Mouse (Mus musculus) forebrain, embryonic 10.5 days (tissue): Measurements from ENCODE around the gene Tbcb. TPM values are rescaled to one million over a fixed set of nuclear protein-coding genes. Genes with fewer than 3 reads are reported as not detected.

Experiments
- DNase-seq: peaks from one replicate; pipeline ENCODE4 v3.0.0-alpha.2; 2017; ENCODE audit warnings: low spot score; ENCODE audit errors: extremely low spot score
- H3K27ac ChIP-seq: fragments of 300-500 bp; sonication (generic); 2 replicates; pipeline ENCODE4 v1.5.1; 2016; ENCODE audit warnings: mild to moderate bottlenecking
- H3K27me3 ChIP-seq: fragments of 300-500 bp; sonication (generic); 2 replicates; pipeline ENCODE4 v1.6.1; 2016; ENCODE audit warnings: mild to moderate bottlenecking; ENCODE audit not compliant: poor library complexity, severe bottlenecking
- H3K36me3 ChIP-seq: fragments of 300-500 bp; sonication (generic); replicated peaks from 2 replicates; pipeline ENCODE4 v1.6.1; 2016; ENCODE audit warnings: mild to moderate bottlenecking, moderate library complexity
- H3K4me1 ChIP-seq: fragments of 300-500 bp; sonication (generic); 2 replicates; pipeline ENCODE4 v1.6.1; 2016
- H3K4me3 ChIP-seq: fragments of 300-500 bp; sonication (generic); 2 replicates; pipeline ENCODE4 v1.5.1; 2016; ENCODE audit warnings: mild to moderate bottlenecking, moderate library complexity
- H3K9me3 ChIP-seq: fragments of 300-500 bp; sonication (generic); 2 replicates; pipeline ENCODE4 v1.6.1; 2016; ENCODE audit warnings: mild to moderate bottlenecking, moderate library complexity
- WGBS: fragments of 180-500 bp; shearing (Covaris S2); methylation state at CpG from one replicate; pipeline ENCODE4 v1.1.7; 2016; 5-methylcytosine and 5-hydroxymethylcytosine counted together
- polyA plus RNA-seq: library from polyadenylated mRNA; unstranded; fragments of >200 nt; fragmentation: Nextera tagmentation; extraction: Ambion mirVana; gene quantifications from 2 replicates; pipeline ENCODE4 v1.2.1, GENCODE M21; 2016

Tbcb gene
- polyA plus RNA-seq, result 248 and 257 TPM in 2 replicates

DNA sequence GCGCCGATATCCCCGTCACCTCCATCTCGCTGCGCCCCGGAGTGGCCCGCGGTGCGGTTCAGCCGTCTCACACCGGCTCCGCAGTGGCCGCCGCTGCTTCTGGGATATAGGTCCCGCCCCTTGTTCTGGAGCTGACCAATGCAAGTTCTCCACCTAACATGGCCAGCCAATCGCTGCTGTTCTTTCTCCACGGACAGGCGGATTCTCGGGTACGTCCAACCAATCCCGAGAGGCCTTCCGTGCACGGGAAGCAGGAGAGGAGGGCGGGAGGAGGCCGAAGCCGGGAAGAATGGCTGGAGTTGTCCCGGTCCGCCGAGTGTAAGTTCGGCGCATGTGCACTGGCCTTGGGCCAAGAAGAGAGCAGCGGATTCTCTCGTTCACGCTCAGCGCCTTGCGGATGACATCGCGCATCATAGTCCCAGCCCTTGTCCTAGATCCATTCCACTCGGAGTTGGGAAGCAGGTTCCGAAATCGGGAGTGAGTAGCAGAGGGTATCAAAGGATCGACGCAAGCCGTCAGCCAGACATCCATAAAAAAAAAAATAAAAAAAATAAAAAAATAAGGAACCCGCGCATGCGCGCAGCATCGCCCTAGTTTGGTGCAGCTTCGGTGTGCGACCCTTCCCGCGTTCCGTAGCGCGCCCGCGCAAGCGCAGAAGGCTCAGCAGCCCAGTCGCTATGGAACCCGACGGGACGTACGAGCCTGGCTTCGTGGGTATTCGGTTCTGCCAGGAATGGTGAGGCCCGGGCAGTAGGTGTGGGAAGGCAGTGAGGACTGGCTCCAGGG lies at the start of gene Tbcb, which contains the start of gene Polr2i:
Gene Tbcb (minus strand): TSS at position 604 of the 786 bp plus-strand sequence.
Gene Polr2i (plus strand): TSS at position 280 of the 786 bp plus-strand sequence.
- no peaks in the 10 kb centered on the region for H3K27me3 ChIP-seq
- peak within 1 kb of the TSS; percentile 81 for H3K4me3 ChIP-seq
- under 1% methylated on average over 67 of the region's 67 CpGs for WGBS
- peak; percentile 97 for DNase-seq
- H3K27ac ChIP-seq, result peak within 1 kb of the TSS; percentile 96
- peaks cover 58% of the 10 kb centered on the region for H3K36me3 ChIP-seq
- peaks cover 24% of the 10 kb centered on the region for H3K4me1 ChIP-seq
- H3K9me3 ChIP-seq, result no peaks in the 10 kb centered on the region

DNA sequence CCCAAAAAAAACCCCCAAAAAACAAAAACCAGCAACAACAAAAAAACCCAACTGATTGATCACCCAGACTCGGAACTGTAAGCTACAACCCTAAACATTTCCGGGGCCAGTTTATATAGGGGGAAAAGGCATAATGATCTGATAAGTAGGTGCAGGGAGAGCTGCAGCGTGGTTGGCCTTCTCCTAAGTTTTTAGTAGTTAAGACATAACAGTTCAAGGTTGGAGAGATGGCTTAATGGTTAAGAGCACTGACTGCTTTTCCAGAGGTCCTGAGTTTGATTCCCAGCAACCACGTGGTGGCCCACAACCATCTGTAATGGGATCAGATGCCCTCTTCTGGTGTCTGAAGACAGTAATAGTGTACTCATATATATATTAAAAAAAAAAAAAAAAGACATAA lies 49.5 kb upstream of the Tbcb start:
- Histone ChIP-seq H3K4me3 (peak overlapping the region; percentile 87; the same call in 1 of the 2 replicates), H3K27ac (no peak overlapping the region), H3K4me1 (peaks cover 21% of the 10 kb centered on the region), H3K36me3 (no peaks in the 10 kb centered on the region), H3K27me3 (no peaks in the 10 kb centered on the region), H3K9me3 (no peaks in the 10 kb centered on the region)
- WGBS, result 86% methylated on average over 4 of the region's 4 CpGs
- DNase-seq, result no peak

DNA sequence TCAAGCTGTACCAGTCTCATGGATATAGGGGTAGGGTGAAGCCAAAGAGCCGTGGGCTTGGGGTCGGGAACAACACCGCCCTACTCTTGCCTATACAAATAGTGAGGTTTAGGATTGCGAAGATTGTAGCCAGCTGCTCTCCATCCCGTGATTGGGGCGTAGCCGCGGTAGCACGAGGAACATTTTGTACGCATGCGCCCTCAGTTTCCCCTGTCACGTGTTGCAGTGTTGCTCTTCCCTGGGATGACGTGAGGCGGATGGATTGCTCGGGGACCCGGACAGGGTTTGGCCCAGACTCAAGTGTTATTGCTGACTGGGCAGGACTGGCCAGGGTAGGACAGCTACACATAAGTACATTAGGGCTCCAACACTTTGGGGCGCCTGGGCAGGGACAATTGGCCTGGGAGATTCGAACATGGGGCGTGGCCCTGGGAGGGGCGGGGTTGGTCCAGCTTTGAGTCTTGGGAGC lies 48.6 kb upstream of the Tbcb start:
- no peaks in the 10 kb centered on the region for H3K27me3 ChIP-seq
- WGBS, result under 1% methylated on average over 20 of the region's 20 CpGs
- H3K36me3 ChIP-seq, result no peaks in the 10 kb centered on the region
- peak; percentile 80 for DNase-seq
- no peaks in the 10 kb centered on the region for H3K9me3 ChIP-seq
- H3K4me1 ChIP-seq, result peaks cover 20% of the 10 kb centered on the region
- H3K4me3 ChIP-seq, result peak overlapping the region; percentile 87
- peak overlapping the region; percentile 92 for H3K27ac ChIP-seq

- Histone ChIP-seq H3K4me3 (peak within 1 kb of the TSS; percentile 87), H3K27me3 (no peaks in the 10 kb centered on the region), H3K4me1 (peaks cover 20% of the 10 kb centered on the region), H3K27ac (peak within 1 kb of the TSS; percentile 92), H3K9me3 (no peaks in the 10 kb centered on the region), H3K36me3 (no peaks in the 10 kb centered on the region)
- WGBS, result under 1% methylated on average over 49 of the region's 49 CpGs
- DNase-seq, result peak; percentile 95
These were observed 48.0 kb upstream of the Tbcb start, which contains the start of the genes Thap8 and Wdr62 for GRCm38 (mm10) chr7:30279951-30280669. TSS of gene Thap8 (plus strand) at chr7:30280094. TSS of gene Wdr62 (minus strand) at chr7:30280419.

DNA sequence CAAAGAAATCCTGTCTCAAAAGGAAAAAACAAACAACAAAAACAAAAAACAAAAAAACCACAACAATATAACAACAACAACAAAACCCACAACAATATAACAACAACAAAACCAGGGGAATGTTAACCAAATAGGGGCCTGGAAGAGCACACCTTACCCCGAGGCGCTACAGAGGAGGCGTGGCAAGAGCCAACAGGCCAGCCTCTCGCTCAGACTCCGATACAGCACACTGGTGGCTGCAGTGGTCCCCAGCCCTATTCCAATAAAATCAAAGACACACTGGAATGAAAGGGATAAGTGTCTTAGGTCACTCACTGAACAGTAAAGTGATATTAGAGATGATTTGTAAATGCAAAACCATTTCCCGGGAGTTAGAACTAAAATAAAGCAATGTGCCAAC lies 47.5 kb upstream of the Tbcb start:
- H3K27ac ChIP-seq, result peak overlapping the region; percentile 92
- WGBS, result under 1% methylated on average over 6 of the region's 6 CpGs
- DNase-seq, result peak; percentile 33

DNA sequence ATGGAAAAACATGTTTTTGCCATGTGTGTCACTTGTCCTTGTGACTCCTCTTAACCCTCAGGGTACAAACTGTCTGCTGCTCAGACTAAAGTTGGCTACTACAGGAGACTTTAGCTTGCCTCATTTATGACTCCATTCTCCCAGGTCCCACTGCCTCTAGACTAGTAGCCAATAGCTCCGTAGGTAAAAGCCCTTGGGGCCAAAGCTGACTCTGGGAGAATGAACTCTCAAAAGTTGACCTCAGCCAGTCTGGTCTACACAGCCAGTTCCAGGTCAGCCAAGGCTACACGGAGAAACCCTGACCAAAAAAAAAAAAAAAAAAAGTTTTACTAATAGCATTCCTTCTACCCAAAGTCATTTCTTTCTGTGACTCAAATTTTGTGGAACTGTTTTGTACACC lies 46.8 kb upstream of the Tbcb start:
- peaks cover 20% of the 10 kb centered on the region for H3K4me1 ChIP-seq
- H3K27me3 ChIP-seq, result no peaks in the 10 kb centered on the region
- no peaks in the 10 kb centered on the region for H3K36me3 ChIP-seq
- peak overlapping the region; percentile 87; the same call in 1 of the 2 replicates for H3K4me3 ChIP-seq
- WGBS, result 59% methylated on average over 2 of the region's 2 CpGs
- H3K9me3 ChIP-seq, result no peaks in the 10 kb centered on the region
- no peak overlapping the region for H3K27ac ChIP-seq
- no peak for DNase-seq

More for the DNA sequence above, 47.5 kb upstream of the Tbcb start:
- no peaks in the 10 kb centered on the region for H3K9me3 ChIP-seq
- H3K4me3 ChIP-seq, result peak overlapping the region; percentile 87
- no peaks in the 10 kb centered on the region for H3K27me3 ChIP-seq
- H3K4me1 ChIP-seq, result peaks cover 20% of the 10 kb centered on the region
- H3K36me3 ChIP-seq, result no peaks in the 10 kb centered on the region

DNA sequence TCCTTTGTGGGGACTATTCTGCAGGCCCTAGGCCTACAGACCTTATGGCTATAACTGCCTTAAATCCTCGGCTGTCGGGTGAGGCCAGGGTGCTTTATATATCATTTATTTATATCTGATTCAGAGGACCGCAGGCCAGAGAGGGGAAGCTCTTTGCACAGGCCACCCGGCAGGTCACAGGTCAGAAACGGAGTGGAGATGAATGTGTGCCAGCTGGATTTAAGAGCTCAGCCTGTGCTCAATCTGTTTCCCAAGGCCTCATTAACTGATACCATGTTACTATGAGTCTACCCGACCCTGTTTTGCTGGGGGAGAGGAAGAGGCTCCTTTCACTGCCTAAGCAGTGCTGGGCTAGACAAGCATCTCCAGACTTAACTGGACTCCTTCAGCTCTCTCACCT lies 42.3 kb upstream of the Tbcb start:
- Histone ChIP-seq H3K4me1 (peaks cover 7% of the 10 kb centered on the region), H3K4me3 (no peak overlapping the region), H3K36me3 (peaks cover 40% of the 10 kb centered on the region), H3K9me3 (no peaks in the 10 kb centered on the region), H3K27ac (no peak overlapping the region), H3K27me3 (no peaks in the 10 kb centered on the region)
- WGBS, result 85% methylated on average over 6 of the region's 6 CpGs
- DNase-seq, result no peak

- H3K27ac ChIP-seq, result no peak overlapping the region
- H3K36me3 ChIP-seq, result peaks cover 84% of the 10 kb centered on the region
- H3K27me3 ChIP-seq, result no peaks in the 10 kb centered on the region
- H3K4me1 ChIP-seq, result no peaks in the 10 kb centered on the region
- H3K4me3 ChIP-seq, result no peak overlapping the region
- no peaks in the 10 kb centered on the region for H3K9me3 ChIP-seq
- no peak for DNase-seq
- WGBS, result 94% methylated on average over 4 of the region's 4 CpGs
These were observed 37.6 kb upstream of the Tbcb start for GRCm38 (mm10) chr7:30269641-30270040.

GRCm38 (mm10) chr7:30266780-30267179 lies 34.7 kb upstream of the Tbcb start:
- Histone ChIP-seq H3K36me3 (peaks cover 84% of the 10 kb centered on the region), H3K27ac (no peak overlapping the region), H3K4me3 (no peak overlapping the region), H3K4me1 (no peaks in the 10 kb centered on the region), H3K27me3 (no peaks in the 10 kb centered on the region), H3K9me3 (no peaks in the 10 kb centered on the region)
- DNase-seq, result no peak
- WGBS, result 89% methylated on average over 3 of the region's 3 CpGs

DNA sequence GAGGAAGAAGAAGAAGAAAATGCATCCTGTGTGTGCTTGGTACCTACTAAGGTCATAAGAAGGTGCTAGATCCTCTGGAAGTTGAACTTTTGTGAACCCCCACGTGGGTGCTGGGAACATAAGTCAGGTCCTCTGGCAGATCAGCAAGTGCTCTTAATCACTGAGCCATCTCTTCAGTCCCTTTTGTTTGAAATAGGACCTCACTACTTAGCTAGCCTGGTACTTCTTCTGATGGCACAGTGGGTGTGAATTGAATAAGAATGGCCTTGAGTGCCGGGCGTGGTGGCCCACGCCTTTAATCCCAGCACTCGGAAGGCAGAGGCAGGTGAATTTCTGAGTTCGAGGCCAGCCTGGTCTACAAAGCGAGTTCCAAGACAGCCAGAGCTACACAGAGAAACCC lies 33.9 kb upstream of the Tbcb start:
- Histone ChIP-seq H3K4me1 (no peaks in the 10 kb centered on the region), H3K4me3 (no peak overlapping the region), H3K27me3 (no peaks in the 10 kb centered on the region), H3K36me3 (peaks cover 84% of the 10 kb centered on the region), H3K27ac (no peak overlapping the region), H3K9me3 (no peaks in the 10 kb centered on the region)
- 89% methylated on average over 7 of the region's 7 CpGs for whole genome bisulfite sequencing
- DNase-seq, result no peak

DNA sequence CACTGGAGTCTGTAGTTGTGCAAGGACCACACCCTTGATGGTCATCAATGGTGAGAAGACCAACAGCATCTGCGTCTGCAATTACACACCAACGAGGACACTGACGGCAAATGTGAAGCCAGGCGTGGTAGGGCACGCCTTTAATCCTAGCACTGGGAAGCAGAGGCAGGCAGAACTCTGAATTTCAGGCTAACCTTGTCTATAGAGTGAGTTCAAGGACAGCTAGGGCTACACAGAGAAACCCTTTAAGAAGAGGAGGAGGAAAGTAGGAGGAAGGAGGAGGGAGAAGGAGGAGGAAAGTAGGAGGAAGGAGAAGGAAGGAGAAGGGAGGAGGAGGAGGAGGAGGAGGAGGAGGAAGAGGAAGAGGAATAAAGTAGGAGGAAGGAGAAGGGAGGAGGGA lies 33.5 kb upstream of the Tbcb start:
- Histone ChIP-seq H3K4me3 (no peak overlapping the region), H3K9me3 (no peaks in the 10 kb centered on the region), H3K27me3 (no peaks in the 10 kb centered on the region), H3K27ac (no peak overlapping the region), H3K4me1 (no peaks in the 10 kb centered on the region), H3K36me3 (peaks cover 83% of the 10 kb centered on the region)
- no peak for DNase-seq
- WGBS, result 94% methylated on average over 5 of the region's 5 CpGs

DNA sequence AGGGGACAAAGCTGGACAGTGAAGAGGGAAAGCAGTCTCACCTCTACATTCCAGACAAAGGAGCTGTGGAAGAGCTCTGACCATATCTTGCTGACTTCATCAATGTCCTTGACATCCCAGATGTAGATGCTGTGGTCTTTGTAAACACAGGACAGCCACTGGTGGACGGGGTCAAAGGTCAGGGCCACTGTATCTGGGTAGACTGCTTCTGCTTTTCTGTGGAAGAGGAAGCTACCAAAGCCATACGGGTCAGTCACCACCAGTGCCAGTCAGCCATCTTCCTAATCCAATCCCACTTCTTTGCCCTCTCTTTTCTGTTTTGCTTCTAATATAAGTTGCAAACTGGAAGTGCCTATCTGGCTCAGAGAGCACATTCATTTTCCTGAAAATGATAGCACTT lies 33.0 kb upstream of the Tbcb start:
- H3K4me1 ChIP-seq, result no peaks in the 10 kb centered on the region
- no peak overlapping the region for H3K4me3 ChIP-seq
- no peaks in the 10 kb centered on the region for H3K9me3 ChIP-seq
- H3K36me3 ChIP-seq, result peaks cover 82% of the 10 kb centered on the region
- no peaks in the 10 kb centered on the region for H3K27me3 ChIP-seq
- 86% methylated on average over 2 of the region's 2 CpGs for WGBS
- DNase-seq, result no peak
- H3K27ac ChIP-seq, result no peak overlapping the region
